Mouse (Mus musculus): Measurements from ENCODE around the gene Capn7. TPM values are rescaled to one million over a fixed set of nuclear protein-coding genes. Genes with fewer than 3 reads are reported as not detected.
A peak's percentile ranks its signal among the peaks of the same experiment; 100 is the strongest.

Gene Capn7
- polyA plus RNA-seq, 1 experiment: 46.0 TPM

DNA sequence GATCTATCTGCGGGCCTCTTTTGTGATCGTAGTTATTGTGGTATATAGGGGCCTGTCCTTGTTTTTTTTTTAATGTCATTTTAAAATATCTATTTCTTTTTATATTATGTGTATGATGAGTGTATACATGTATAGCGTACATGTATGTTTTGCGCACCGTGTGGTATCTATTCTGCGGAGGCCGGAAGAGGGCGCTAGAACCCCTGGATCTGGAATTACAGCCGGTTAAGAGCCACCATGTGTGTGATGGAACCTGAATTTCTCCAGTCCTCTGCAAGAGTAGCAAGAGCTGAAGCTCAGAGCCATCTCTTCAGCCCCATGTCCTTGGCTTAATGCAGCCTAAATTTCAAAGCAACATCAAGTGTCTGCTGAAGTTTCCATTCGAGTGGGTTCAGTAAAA is 11.6 kb upstream of the Capn7 start:
- no peak overlapping the region for H3K4me3 ChIP-seq (ENCODE audit: insufficient read depth, low read length)

GRCm38 (mm10) chr14:31325551-31325950 is 10.9 kb upstream of the Capn7 start:
- Histone ChIP-seq H3K27ac (ENCODE audit: insufficient read depth, low read length) (no peak overlapping the region), H3K4me1 (ENCODE audit: control insufficient read depth, insufficient read depth, low read length) (no peaks in the 10 kb centered on the region), H3K4me3 (ENCODE audit: insufficient read depth, low read length) (no peak overlapping the region)
- TF ChIP-seq POLR2A (IDR thresholded peaks at IDR 0.05; ENCODE audit: low read depth, low read length): no peak
- no peak for TF ChIP-seq CTCF (IDR thresholded peaks at IDR 0.05; ENCODE audit: borderline replicate concordance, insufficient read depth, low read length)

More for the DNA sequence above, 11.6 kb upstream of the Capn7 start:
- H3K4me1 ChIP-seq (ENCODE audit: control insufficient read depth, insufficient read depth, low read length): no peaks in the 10 kb centered on the region
- TF ChIP-seq POLR2A (IDR thresholded peaks at IDR 0.05; ENCODE audit: low read depth, low read length): no peak
- TF ChIP-seq CTCF (IDR thresholded peaks at IDR 0.05; ENCODE audit: borderline replicate concordance, insufficient read depth, low read length): no peak
- H3K27ac ChIP-seq (ENCODE audit: insufficient read depth, low read length): no peak overlapping the region

GRCm38 (mm10) chr14:31326770-31327169 is 9.7 kb upstream of the Capn7 start:
- H3K4me3 ChIP-seq (ENCODE audit: insufficient read depth, low read length): no peak overlapping the region
- H3K27ac ChIP-seq (ENCODE audit: insufficient read depth, low read length): no peak overlapping the region
- H3K4me1 ChIP-seq (ENCODE audit: control insufficient read depth, insufficient read depth, low read length): no peaks in the 10 kb centered on the region
- TF ChIP-seq CTCF (IDR thresholded peaks at IDR 0.05; ENCODE audit: borderline replicate concordance, insufficient read depth, low read length) (no peak), POLR2A (IDR thresholded peaks at IDR 0.05; ENCODE audit: low read depth, low read length) (no peak)

GRCm38 (mm10) chr14:31327196-31327595 is 9.2 kb upstream of the Capn7 start:
- Histone ChIP-seq H3K4me1 (ENCODE audit: control insufficient read depth, insufficient read depth, low read length) (no peaks in the 10 kb centered on the region), H3K27ac (ENCODE audit: insufficient read depth, low read length) (no peak overlapping the region), H3K4me3 (ENCODE audit: insufficient read depth, low read length) (no peak overlapping the region)
- no peak for TF ChIP-seq POLR2A (IDR thresholded peaks at IDR 0.05; ENCODE audit: low read depth, low read length)
- no peak for TF ChIP-seq CTCF (IDR thresholded peaks at IDR 0.05; ENCODE audit: borderline replicate concordance, insufficient read depth, low read length)

GRCm38 (mm10) chr14:31327681-31328080 is 8.8 kb upstream of the Capn7 start:
- TF ChIP-seq CTCF (IDR thresholded peaks at IDR 0.05; ENCODE audit: borderline replicate concordance, insufficient read depth, low read length) (no peak), POLR2A (IDR thresholded peaks at IDR 0.05; ENCODE audit: low read depth, low read length) (no peak)
- Histone ChIP-seq H3K27ac (ENCODE audit: insufficient read depth, low read length) (no peak overlapping the region), H3K4me3 (ENCODE audit: insufficient read depth, low read length) (no peak overlapping the region), H3K4me1 (ENCODE audit: control insufficient read depth, insufficient read depth, low read length) (no peaks in the 10 kb centered on the region)

GRCm38 (mm10) chr14:31329741-31330140 is 6.7 kb upstream of the Capn7 start:
- Histone ChIP-seq H3K4me1 (ENCODE audit: control insufficient read depth, insufficient read depth, low read length) (no peaks in the 10 kb centered on the region), H3K4me3 (ENCODE audit: insufficient read depth, low read length) (no peak overlapping the region), H3K27ac (ENCODE audit: insufficient read depth, low read length) (no peak overlapping the region)
- no peak for TF ChIP-seq POLR2A (IDR thresholded peaks at IDR 0.05; ENCODE audit: low read depth, low read length)
- no peak for TF ChIP-seq CTCF (IDR thresholded peaks at IDR 0.05; ENCODE audit: borderline replicate concordance, insufficient read depth, low read length)

- no peak for TF ChIP-seq POLR2A (IDR thresholded peaks at IDR 0.05; ENCODE audit: low read depth, low read length)
- no peak for TF ChIP-seq CTCF (IDR thresholded peaks at IDR 0.05; ENCODE audit: borderline replicate concordance, insufficient read depth, low read length)
- Histone ChIP-seq H3K4me3 (ENCODE audit: insufficient read depth, low read length) (no peak overlapping the region), H3K27ac (ENCODE audit: insufficient read depth, low read length) (no peak overlapping the region), H3K4me1 (ENCODE audit: control insufficient read depth, insufficient read depth, low read length) (no peaks in the 10 kb centered on the region)
Measured at GRCm38 (mm10) chr14:31330957-31331356, 5.5 kb upstream of the Capn7 start.

- H3K4me3 ChIP-seq (ENCODE audit: insufficient read depth, low read length): peak overlapping the region; percentile 19; the same call in 1 of the 2 replicates
- TF ChIP-seq CTCF (IDR thresholded peaks at IDR 0.05; ENCODE audit: borderline replicate concordance, insufficient read depth, low read length) (no peak), POLR2A (IDR thresholded peaks at IDR 0.05; ENCODE audit: low read depth, low read length) (no peak)
- H3K4me1 ChIP-seq (ENCODE audit: control insufficient read depth, insufficient read depth, low read length): no peaks in the 10 kb centered on the region
- no peak overlapping the region for H3K27ac ChIP-seq (ENCODE audit: insufficient read depth, low read length)
Measured at GRCm38 (mm10) chr14:31335765-31336164, 673 bp upstream of the Capn7 start.

- peak overlapping the region; percentile 71 for H3K4me3 ChIP-seq (ENCODE audit: insufficient read depth, low read length)
- H3K4me1 ChIP-seq (ENCODE audit: control insufficient read depth, insufficient read depth, low read length): no peaks in the 10 kb centered on the region
- TF ChIP-seq CTCF (IDR thresholded peaks at IDR 0.05; ENCODE audit: borderline replicate concordance, insufficient read depth, low read length) (no peak), POLR2A (IDR thresholded peaks at IDR 0.05; ENCODE audit: low read depth, low read length) (no peak)
- no peak overlapping the region for H3K27ac ChIP-seq (ENCODE audit: insufficient read depth, low read length)
Measured at GRCm38 (mm10) chr14:31337406-31337805, 968 bp downstream of the Capn7 start.

DNA sequence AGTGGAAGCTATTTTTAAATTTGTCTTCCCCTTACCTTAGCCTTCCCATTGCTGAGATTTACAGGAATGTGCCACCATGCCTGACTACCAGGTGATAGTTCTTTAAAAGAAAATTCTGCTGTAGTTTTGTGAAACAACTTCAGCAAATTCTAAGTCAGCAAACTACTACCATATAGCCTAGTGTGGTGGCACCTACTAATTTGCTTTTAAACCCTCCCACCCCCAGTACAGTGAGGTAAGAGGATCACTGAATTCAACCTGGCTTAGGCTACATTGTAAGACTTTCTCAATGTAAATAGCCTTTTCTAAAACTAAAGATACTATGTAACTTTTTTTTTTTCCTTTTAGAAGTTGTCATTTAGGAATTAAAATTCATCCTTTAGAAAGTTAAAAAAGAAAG is 1.5 kb downstream of the Capn7 start:
- Histone ChIP-seq H3K27ac (ENCODE audit: insufficient read depth, low read length) (no peak overlapping the region), H3K4me1 (ENCODE audit: control insufficient read depth, insufficient read depth, low read length) (no peaks in the 10 kb centered on the region), H3K4me3 (ENCODE audit: insufficient read depth, low read length) (peak overlapping the region; percentile 71)
- TF ChIP-seq CTCF (IDR thresholded peaks at IDR 0.05; ENCODE audit: borderline replicate concordance, insufficient read depth, low read length): no peak
- TF ChIP-seq POLR2A (IDR thresholded peaks at IDR 0.05; ENCODE audit: low read depth, low read length): no peak

- H3K4me3 ChIP-seq (ENCODE audit: insufficient read depth, low read length): no peak overlapping the region
- no peaks in the 10 kb centered on the region for H3K4me1 ChIP-seq (ENCODE audit: control insufficient read depth, insufficient read depth, low read length)
- H3K27ac ChIP-seq (ENCODE audit: insufficient read depth, low read length): no peak overlapping the region
- TF ChIP-seq CTCF (IDR thresholded peaks at IDR 0.05; ENCODE audit: borderline replicate concordance, insufficient read depth, low read length) (no peak), POLR2A (IDR thresholded peaks at IDR 0.05; ENCODE audit: low read depth, low read length) (no peak)
Measured at GRCm38 (mm10) chr14:31343241-31343640, 6.8 kb downstream of the Capn7 start.
